Mouse (Mus musculus): Measurements from ENCODE around the gene Fgfr3. TPM values are rescaled to one million over a fixed set of nuclear protein-coding genes. Genes with fewer than 3 reads are reported as not detected.

Gene Fgfr3
- polyA plus RNA-seq, 1 experiment from 2014 or later = not detected

DNA sequence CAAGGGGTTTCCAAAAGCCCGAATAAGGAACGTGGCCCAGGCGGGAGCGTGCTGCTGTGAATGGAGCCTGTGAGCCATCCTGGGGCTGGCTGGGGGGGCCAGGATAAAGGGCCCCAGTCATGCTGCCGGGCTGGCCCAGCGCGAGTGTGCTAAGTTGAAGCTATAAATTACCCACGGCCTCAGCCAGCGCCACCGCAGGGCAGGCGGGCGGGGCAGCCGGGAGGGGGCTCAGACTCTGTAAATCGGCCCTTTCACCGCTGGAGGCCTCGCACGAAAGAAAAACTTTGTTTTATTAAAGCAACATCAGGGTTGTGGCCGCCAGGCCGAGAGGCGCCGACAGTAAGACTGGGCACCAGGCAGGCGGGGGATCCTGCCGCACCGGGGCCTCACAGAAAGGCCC lies 29.1 kb upstream of the Fgfr3 start:
- H3K4me3 ChIP-seq (ENCODE audit: inconsistent target) = no peak overlapping the region
- H3K79me2 ChIP-seq (ENCODE audit: inconsistent target) = no peaks in the 10 kb centered on the region
- WGBS (ENCODE audit: missing documents) = 14% methylated on average over 24 of the region's 24 CpGs
- H3K27ac ChIP-seq = no peak overlapping the region
- H3K36me3 ChIP-seq (ENCODE audit: inconsistent target) = no peaks in the 10 kb centered on the region

DNA sequence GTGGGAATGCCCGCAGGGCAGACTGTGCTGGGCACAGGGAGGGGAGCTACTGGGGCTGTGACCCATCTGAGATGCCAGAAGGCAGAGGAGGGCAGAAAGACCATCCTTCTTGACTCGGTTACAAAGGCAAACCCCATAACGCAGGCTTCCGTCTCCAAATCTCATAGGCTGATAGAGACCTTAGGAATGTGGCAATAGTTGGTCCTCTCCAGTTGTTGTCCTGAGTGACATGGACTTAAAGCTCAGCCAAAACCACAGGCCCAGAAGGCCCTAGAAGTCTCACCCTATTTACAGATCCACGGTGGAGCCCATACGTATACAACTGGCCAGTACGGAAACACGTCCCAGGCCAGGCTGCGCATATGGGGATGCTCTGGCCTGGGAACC lies 27.0 kb upstream of the Fgfr3 start:
- no peaks in the 10 kb centered on the region for H3K36me3 ChIP-seq (ENCODE audit: inconsistent target)
- no peak overlapping the region for H3K4me3 ChIP-seq (ENCODE audit: inconsistent target)
- H3K27ac ChIP-seq = no peak overlapping the region
- 93% methylated on average over 9 of the region's 9 CpGs for WGBS (ENCODE audit: missing documents)
- no peaks in the 10 kb centered on the region for H3K79me2 ChIP-seq (ENCODE audit: inconsistent target)

DNA sequence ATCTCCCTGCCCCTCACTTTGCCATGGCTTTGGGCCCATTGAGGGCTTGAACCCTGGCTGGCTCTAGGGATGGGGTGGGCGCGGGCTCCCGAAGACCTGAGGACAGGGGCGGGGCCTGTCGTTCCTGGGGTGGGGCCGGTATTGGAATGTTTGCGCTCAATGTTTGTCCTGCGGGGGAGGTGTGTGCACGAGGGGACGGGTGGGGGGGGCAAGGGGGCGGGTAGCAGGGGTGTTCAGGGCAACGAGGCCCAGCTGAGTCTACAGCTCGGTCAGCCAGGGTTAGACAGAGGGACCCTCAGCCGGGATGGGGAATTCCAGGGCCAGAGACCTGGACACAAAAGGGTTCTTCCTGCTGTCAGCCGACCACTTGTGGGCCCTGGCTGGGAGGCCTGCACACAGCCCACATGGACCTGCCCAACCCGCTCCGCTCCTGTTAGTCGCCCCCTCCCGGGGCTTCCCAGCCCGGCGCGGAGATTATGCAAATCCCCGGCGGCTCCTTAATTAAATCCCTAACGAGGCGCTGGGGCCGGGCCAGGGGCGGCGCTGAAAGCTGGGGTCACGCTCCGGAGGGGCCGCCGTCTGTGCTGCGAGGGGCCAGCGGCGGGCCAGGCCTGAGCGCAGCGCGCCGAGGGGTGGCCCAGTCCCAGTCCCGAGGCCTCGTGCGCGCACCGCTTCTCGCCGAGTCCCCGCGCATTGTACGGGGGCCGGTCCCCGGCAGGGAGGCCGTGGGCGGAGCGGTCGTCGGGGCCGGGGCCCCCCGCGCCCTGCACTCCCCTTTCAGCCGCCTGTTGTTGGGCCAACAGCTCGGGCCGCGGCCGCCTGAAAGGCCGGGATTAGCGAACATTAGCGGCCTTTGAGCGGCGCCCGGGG lies 26.4 kb upstream of the Fgfr3 start:
- Histone ChIP-seq H3K4me3 (ENCODE audit: inconsistent target) (no peak overlapping the region), H3K79me2 (ENCODE audit: inconsistent target) (no peaks in the 10 kb centered on the region), H3K27ac (no peak overlapping the region), H3K36me3 (ENCODE audit: inconsistent target) (no peaks in the 10 kb centered on the region)
- 17% methylated on average over 65 of the region's 71 CpGs for WGBS (ENCODE audit: missing documents)

GRCm38 (mm10) chr5:33695718-33696121 lies 25.8 kb upstream of the Fgfr3 start:
- H3K79me2 ChIP-seq (ENCODE audit: inconsistent target) = no peaks in the 10 kb centered on the region
- no peak overlapping the region for H3K27ac ChIP-seq
- WGBS (ENCODE audit: missing documents) = 26% methylated on average over 24 of the region's 24 CpGs
- no peaks in the 10 kb centered on the region for H3K36me3 ChIP-seq (ENCODE audit: inconsistent target)
- H3K4me3 ChIP-seq (ENCODE audit: inconsistent target) = no peak overlapping the region

GRCm38 (mm10) chr5:33696430-33696829 lies 25.0 kb upstream of the Fgfr3 start:
- 90% methylated on average over 5 of the region's 5 CpGs for WGBS (ENCODE audit: missing documents)
- H3K36me3 ChIP-seq (ENCODE audit: inconsistent target) = no peaks in the 10 kb centered on the region

DNA sequence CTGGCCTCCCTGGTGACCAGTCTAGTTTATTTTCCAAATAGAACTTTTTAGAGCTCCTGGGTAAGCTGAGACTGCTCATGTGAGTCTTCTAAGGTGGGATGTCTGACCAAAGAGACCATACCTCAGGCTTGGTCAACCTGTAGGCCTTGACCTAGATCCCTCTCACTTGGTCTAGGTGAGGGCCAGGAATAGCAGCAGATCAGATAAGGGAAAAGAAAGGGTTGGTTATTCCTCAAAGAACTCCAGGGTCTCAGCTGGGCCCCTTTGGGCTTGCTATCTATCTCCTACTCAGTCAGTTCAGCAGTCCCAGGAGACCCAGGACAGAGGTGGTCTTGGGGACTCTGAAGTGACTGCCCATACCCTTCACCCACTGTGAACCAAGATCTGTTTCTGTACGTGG lies 23.9 kb upstream of the Fgfr3 start:
- Histone ChIP-seq H3K4me3 (ENCODE audit: inconsistent target) (no peak overlapping the region), H3K36me3 (ENCODE audit: inconsistent target) (no peaks in the 10 kb centered on the region), H3K79me2 (ENCODE audit: inconsistent target) (no peaks in the 10 kb centered on the region), H3K27ac (no peak overlapping the region)
- 92% methylated on average over 1 of the region's 1 CpGs for WGBS (ENCODE audit: missing documents)

More at GRCm38 (mm10) chr5:33696430-33696829, 25.0 kb upstream of the Fgfr3 start:
- H3K4me3 ChIP-seq (ENCODE audit: inconsistent target) = no peak overlapping the region
- no peaks in the 10 kb centered on the region for H3K79me2 ChIP-seq (ENCODE audit: inconsistent target)
- H3K27ac ChIP-seq = no peak overlapping the region

DNA sequence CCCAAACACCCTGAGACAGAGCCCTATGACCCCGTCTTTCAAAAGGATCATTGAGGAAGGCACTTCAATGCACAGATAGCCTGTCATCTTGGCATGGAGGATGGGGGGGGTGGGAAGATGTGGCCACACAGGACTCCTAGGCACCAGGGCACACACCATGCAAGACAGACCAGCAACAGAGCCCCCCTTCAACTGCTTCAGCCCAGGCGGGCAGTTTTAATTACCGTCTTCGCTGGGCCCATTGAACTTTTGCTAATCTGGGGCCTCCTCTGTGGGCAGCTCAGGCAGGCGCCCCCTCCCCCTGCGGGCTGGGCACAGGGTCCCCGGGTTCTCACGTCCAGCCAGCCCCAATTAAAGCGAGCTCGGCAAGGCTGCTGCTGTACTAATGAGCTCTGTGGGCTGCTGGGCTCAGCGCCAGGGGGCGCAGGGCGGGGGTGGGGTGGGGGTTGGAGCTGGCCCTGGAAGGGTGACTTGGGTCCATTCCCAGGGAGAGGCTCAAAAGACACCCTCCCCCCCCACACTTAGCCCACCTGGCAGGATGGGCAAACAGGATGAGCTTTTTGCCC lies 23.4 kb upstream of the Fgfr3 start:
- Histone ChIP-seq H3K36me3 (ENCODE audit: inconsistent target) (no peaks in the 10 kb centered on the region), H3K79me2 (ENCODE audit: inconsistent target) (no peaks in the 10 kb centered on the region), H3K27ac (no peak overlapping the region), H3K4me3 (ENCODE audit: inconsistent target) (no peak overlapping the region)
- 65% methylated on average over 12 of the region's 13 CpGs for WGBS (ENCODE audit: missing documents)

GRCm38 (mm10) chr5:33698669-33699068 lies 22.8 kb upstream of the Fgfr3 start:
- H3K27ac ChIP-seq = no peak overlapping the region
- H3K79me2 ChIP-seq (ENCODE audit: inconsistent target) = no peaks in the 10 kb centered on the region
- H3K4me3 ChIP-seq (ENCODE audit: inconsistent target) = no peak overlapping the region
- H3K36me3 ChIP-seq (ENCODE audit: inconsistent target) = no peaks in the 10 kb centered on the region
- WGBS (ENCODE audit: missing documents) = 95% methylated on average over 4 of the region's 5 CpGs

GRCm38 (mm10) chr5:33700010-33700409 lies 21.5 kb upstream of the Fgfr3 start:
- Histone ChIP-seq H3K27ac (no peak overlapping the region), H3K79me2 (ENCODE audit: inconsistent target) (no peaks in the 10 kb centered on the region), H3K36me3 (ENCODE audit: inconsistent target) (no peaks in the 10 kb centered on the region), H3K4me3 (ENCODE audit: inconsistent target) (no peak overlapping the region)
- 95% methylated on average over 12 of the region's 13 CpGs for WGBS (ENCODE audit: missing documents)

DNA sequence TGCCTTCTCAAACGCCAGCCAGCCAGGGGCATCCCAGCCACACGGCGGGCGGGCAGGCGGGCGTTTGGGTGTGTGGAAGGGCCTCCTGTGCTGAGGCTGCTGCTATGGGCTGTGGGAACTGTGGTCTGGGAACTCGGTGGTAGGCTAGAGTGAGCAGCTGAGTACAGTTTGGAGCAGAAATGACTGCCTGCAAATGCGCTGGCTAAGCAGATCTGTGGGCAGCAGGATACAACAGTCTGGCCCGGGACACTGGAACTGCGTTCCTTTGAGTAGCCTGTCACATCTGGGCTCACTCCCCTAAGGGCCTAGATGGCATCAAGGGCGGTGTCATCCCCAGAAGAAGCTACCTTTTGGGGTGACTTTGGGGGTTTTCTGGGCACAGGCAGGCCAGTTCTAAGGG lies 19.6 kb upstream of the Fgfr3 start:
- no peaks in the 10 kb centered on the region for H3K36me3 ChIP-seq (ENCODE audit: inconsistent target)
- 88% methylated on average over 11 of the region's 11 CpGs for WGBS (ENCODE audit: missing documents)
- no peaks in the 10 kb centered on the region for H3K79me2 ChIP-seq (ENCODE audit: inconsistent target)
- H3K27ac ChIP-seq = no peak overlapping the region
- H3K4me3 ChIP-seq (ENCODE audit: inconsistent target) = no peak overlapping the region

DNA sequence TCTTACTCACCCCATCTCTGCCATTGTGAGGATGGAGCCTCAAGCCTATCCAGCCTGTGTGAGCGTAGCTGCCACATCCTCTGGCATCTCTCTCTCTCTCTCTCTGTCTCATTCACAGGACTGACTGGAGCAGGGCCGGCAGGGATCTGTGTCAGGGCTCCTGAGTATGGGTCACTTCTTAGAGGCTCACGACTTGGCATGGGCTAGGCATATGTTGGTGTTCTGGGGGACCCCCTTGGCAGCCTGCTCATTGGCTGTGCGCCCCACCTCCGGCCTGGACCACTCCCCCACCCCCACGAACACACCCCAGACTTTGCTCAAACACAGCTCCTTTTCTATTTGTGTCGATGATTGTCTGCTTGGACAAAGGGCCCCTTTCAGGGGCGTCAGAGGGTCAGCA lies 17.5 kb upstream of the Fgfr3 start:
- WGBS (ENCODE audit: missing documents) = 90% methylated on average over 8 of the region's 8 CpGs
- H3K27ac ChIP-seq = no peak overlapping the region
- H3K36me3 ChIP-seq (ENCODE audit: inconsistent target) = no peaks in the 10 kb centered on the region
- no peaks in the 10 kb centered on the region for H3K79me2 ChIP-seq (ENCODE audit: inconsistent target)
- H3K4me3 ChIP-seq (ENCODE audit: inconsistent target) = no peak overlapping the region

DNA sequence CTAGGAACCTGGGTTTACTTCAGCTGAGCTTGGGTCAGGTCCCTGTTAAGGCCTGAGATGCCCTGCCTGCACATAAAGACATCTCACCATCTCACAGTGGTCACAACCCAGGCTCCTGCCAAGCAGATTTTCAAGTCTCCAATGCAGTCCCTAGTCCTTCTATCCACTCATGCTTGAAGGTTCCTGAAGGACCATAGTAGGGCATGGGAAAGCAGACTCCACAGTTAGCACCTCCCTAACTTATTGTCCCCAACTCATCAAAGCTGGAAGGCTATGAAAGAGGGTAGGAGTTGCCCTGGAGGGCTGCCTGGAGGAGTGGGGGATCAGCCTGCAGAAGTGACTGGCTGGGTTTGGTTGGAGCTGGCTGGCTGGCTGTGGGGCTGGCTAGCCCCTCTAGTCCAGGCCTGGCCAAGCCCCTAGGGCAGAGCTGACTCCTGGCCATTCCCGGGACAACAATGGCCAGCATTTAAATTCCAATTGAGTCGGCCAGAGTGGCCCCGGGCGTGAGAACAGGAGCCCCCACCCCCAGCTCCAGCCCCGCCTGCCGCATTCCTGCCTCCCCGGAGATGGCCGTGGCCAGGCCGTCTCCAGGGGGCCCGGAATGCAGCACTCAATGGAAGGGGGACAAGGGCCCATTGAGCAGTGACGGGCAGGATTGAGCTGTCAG lies 16.4 kb upstream of the Fgfr3 start:
- H3K27ac ChIP-seq = no peak overlapping the region
- H3K36me3 ChIP-seq (ENCODE audit: inconsistent target) = no peaks in the 10 kb centered on the region
- no peaks in the 10 kb centered on the region for H3K79me2 ChIP-seq (ENCODE audit: inconsistent target)
- H3K4me3 ChIP-seq (ENCODE audit: inconsistent target) = no peak overlapping the region
- WGBS (ENCODE audit: missing documents) = 89% methylated on average over 11 of the region's 11 CpGs

- H3K27ac ChIP-seq = no peak overlapping the region
- H3K4me3 ChIP-seq (ENCODE audit: inconsistent target) = no peak overlapping the region
- H3K36me3 ChIP-seq (ENCODE audit: inconsistent target) = no peaks in the 10 kb centered on the region
- 83% methylated on average over 9 of the region's 9 CpGs for WGBS (ENCODE audit: missing documents)
- H3K79me2 ChIP-seq (ENCODE audit: inconsistent target) = no peaks in the 10 kb centered on the region
Measured at GRCm38 (mm10) chr5:33705612-33706349, 15.7 kb upstream of the Fgfr3 start.

GRCm38 (mm10) chr5:33706350-33706629 lies 15.2 kb upstream of the Fgfr3 start:
- Histone ChIP-seq H3K36me3 (ENCODE audit: inconsistent target) (no peaks in the 10 kb centered on the region), H3K79me2 (ENCODE audit: inconsistent target) (no peaks in the 10 kb centered on the region), H3K27ac (no peak overlapping the region), H3K4me3 (ENCODE audit: inconsistent target) (no peak overlapping the region)
- WGBS (ENCODE audit: missing documents) = 89% methylated on average over 1 of the region's 1 CpGs

GRCm38 (mm10) chr5:33707163-33707562 lies 14.3 kb upstream of the Fgfr3 start:
- 79% methylated on average over 4 of the region's 4 CpGs for WGBS (ENCODE audit: missing documents)
- H3K79me2 ChIP-seq (ENCODE audit: inconsistent target) = no peaks in the 10 kb centered on the region
- H3K27ac ChIP-seq = no peak overlapping the region
- H3K4me3 ChIP-seq (ENCODE audit: inconsistent target) = no peak overlapping the region
- no peaks in the 10 kb centered on the region for H3K36me3 ChIP-seq (ENCODE audit: inconsistent target)
